Mouse (Mus musculus): ENCODE measurements at regions not wholly inside any gene's neighbourhood (a gene's known extent, or its start where the extent isn't known, plus 50 kb on each side); places are given as distances from the start of the nearest gene placed in this dataset.

GRCm38 (mm10) chr2:10861654-10862292 is 310.1 kb upstream of the Prkcq start:
- no peak for TF ChIP-seq CTCF (IDR thresholded peaks at IDR 0.05)
- TF ChIP-seq EP300 (IDR thresholded peaks at IDR 0.05) = no peak
